In the genomic region with DNA sequence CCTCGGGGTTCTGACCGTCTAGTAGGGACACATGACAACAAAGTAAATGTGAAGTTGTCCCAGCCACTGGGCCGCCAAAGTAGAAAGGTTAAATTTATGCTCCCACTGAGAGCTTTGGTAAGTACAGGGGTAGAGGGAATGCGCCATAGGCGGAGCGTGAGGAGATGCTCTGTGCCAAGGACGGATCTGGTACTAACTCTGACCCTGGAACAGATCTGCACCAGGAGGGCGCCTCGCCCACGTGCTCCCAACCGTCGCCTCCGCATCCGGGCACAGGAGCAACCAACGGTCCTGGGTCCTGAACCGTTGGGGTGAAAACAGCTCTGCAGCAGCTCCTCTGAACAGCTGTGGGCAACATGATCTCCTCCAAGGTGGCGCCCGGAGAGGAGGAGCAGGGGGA, we compare ENCODE assay signal across 15 mouse cellular contexts. TPM values are rescaled to one million over a fixed set of nuclear protein-coding genes. Genes with fewer than 3 reads are reported as not detected.
DNase-seq lines count a peak whose midpoint lies in the region; ATAC-seq and TF ChIP-seq lines count a peak whose summit lies in the region.
"Had no signal": no experiment of that assay in that cellular context is flagged by ENCODE, and none has a peak within 500 bp of the region (broad histone marks: within the 10 kb centered on the region; RNA-seq: fewer than 3 reads in every experiment).

A gene (plus strand): TSS at position 301 of the 400 bp plus-strand sequence.

- no peak for TF ChIP-seq CTCF in testis, adult 2 months (IDR thresholded peaks at IDR 0.05; ENCODE audit: control insufficient read depth, insufficient read depth, insufficient replicate concordance, low read depth, low read length)

- peak; percentile 90 for TF ChIP-seq POLR2A in testis, adult 2 months (IDR thresholded peaks at IDR 0.05; ENCODE audit: control insufficient read depth, low read depth, low read length)

- DNase-seq in forebrain, embryonic 10.5 days (ENCODE audit: extremely low spot score, low spot score), result no peak
- DNase-seq in forebrain, embryonic 14.5 days (ENCODE audit: low spot score), result no peak
- DNase-seq in intestine, embryonic 14.5 days (ENCODE audit: low spot score), result no peak
- DNase-seq in testis, postnatal 10 days (ENCODE audit: low spot score), result no peak
- no peak for DNase-seq in layer of hippocampus, postnatal 10 days (ENCODE audit: low spot score in 2 of 2)
- DNase-seq: cerebellum, adult 8-10 months; kidney, adult 8-10 months had no signal

- 74% methylated on average over 18 of the region's 18 CpGs for WGBS in forebrain, embryonic 10.5 days
- 76% methylated on average over 18 of the region's 18 CpGs for WGBS in forebrain, embryonic 14.5 days
- 70% methylated on average over 18 of the region's 18 CpGs for WGBS in intestine, embryonic 14.5 days
- 66% methylated on average over 18 of the region's 18 CpGs for WGBS in intestine, embryonic 16.5 days

- peaks cover 14% of the 10 kb centered on the region for H3K9me3 ChIP-seq in forebrain, embryonic 10.5 days
- no peaks in the 10 kb centered on the region for H3K9me3 ChIP-seq in forebrain, embryonic 14.5 days (replicated peaks; ENCODE audit: control insufficient read depth, low read length)
- 0 out of 2 replicates have a peak, but pooled peaks cover 3% of the 10 kb centered on the region for H3K9me3 ChIP-seq in intestine, embryonic 14.5 days (ENCODE audit: control insufficient read depth, low read length)
- H3K9me3 ChIP-seq in intestine, embryonic 16.5 days (ENCODE audit: control insufficient read depth, low read length), result peaks cover 7% of the 10 kb centered on the region
- H3K9me3 ChIP-seq: liver, embryonic 15.5 days had no signal

- no peak within 1 kb of the TSS for H3K4me2 ChIP-seq in forebrain, embryonic 14.5 days (ENCODE audit: low read length)
- peak within 1 kb of the TSS; percentile 6; the same call in 1 of the 2 replicates for H3K4me2 ChIP-seq in intestine, embryonic 14.5 days (ENCODE audit: low read length)
- no peak within 1 kb of the TSS for H3K4me2 ChIP-seq in intestine, embryonic 16.5 days (ENCODE audit: low read depth, low read length)
- H3K4me2 ChIP-seq: liver, embryonic 15.5 days had no signal

- H3K36me3 ChIP-seq in forebrain, embryonic 10.5 days (replicated peaks), result no peaks in the 10 kb centered on the region
- no peaks in the 10 kb centered on the region for H3K36me3 ChIP-seq in forebrain, embryonic 14.5 days (ENCODE audit: control insufficient read depth, insufficient read depth, low read length)
- no peaks in the 10 kb centered on the region for H3K36me3 ChIP-seq in intestine, embryonic 14.5 days (ENCODE audit: control insufficient read depth, insufficient read depth, low read length)
- H3K36me3 ChIP-seq in intestine, embryonic 16.5 days (ENCODE audit: control insufficient read depth, insufficient read depth, low read length), result no peaks in the 10 kb centered on the region
- H3K36me3 ChIP-seq in testis, adult 2 months (ENCODE audit: control insufficient read depth, insufficient read depth, low read length), result peaks cover 6% of the 10 kb centered on the region
- H3K36me3 ChIP-seq: liver, embryonic 15.5 days had no signal

- H3K9ac ChIP-seq in forebrain, embryonic 14.5 days (ENCODE audit: low read length), result no peak within 1 kb of the TSS
- H3K9ac ChIP-seq in intestine, embryonic 14.5 days (ENCODE audit: low read length), result no peak within 1 kb of the TSS
- H3K9ac ChIP-seq in intestine, embryonic 16.5 days (ENCODE audit: low read depth, low read length), result no peak within 1 kb of the TSS
- H3K9ac ChIP-seq: liver, embryonic 15.5 days had no signal

- no peaks in the 10 kb centered on the region for H3K4me1 ChIP-seq in forebrain, embryonic 10.5 days
- no peaks in the 10 kb centered on the region for H3K4me1 ChIP-seq in forebrain, embryonic 14.5 days (ENCODE audit: control insufficient read depth, insufficient read depth, low read length)
- H3K4me1 ChIP-seq in intestine, embryonic 14.5 days (replicated peaks; ENCODE audit: control insufficient read depth, insufficient read depth, low read length), result no peaks in the 10 kb centered on the region
- no peaks in the 10 kb centered on the region for H3K4me1 ChIP-seq in intestine, embryonic 16.5 days (ENCODE audit: control insufficient read depth, insufficient read depth, low read length)
- H3K4me1 ChIP-seq in testis, adult 2 months (ENCODE audit: control insufficient read depth, insufficient read depth, low read length), result peaks cover 3% of the 10 kb centered on the region; the same call in 1 of the 2 replicates
- H3K4me1 ChIP-seq: liver, embryonic 15.5 days had no signal

- H3K4me3 ChIP-seq in forebrain, embryonic 10.5 days, result peak within 1 kb of the TSS; percentile 16
- no peak within 1 kb of the TSS for H3K4me3 ChIP-seq in forebrain, embryonic 14.5 days (ENCODE audit: low read depth, low read length)
- H3K4me3 ChIP-seq in intestine, embryonic 14.5 days (ENCODE audit: low read depth, low read length), result no peak within 1 kb of the TSS
- H3K4me3 ChIP-seq in intestine, embryonic 16.5 days (ENCODE audit: low read length), result no peak within 1 kb of the TSS
- peak within 1 kb of the TSS; percentile 88 for H3K4me3 ChIP-seq in testis, adult 2 months (ENCODE audit: control insufficient read depth, low read depth, low read length)
- H3K4me3 ChIP-seq: liver, embryonic 15.5 days; myocyte had no signal

- no peak for ATAC-seq in forebrain, embryonic 14.5 days
- no peak for ATAC-seq in intestine, embryonic 14.5 days (replicated peaks; ENCODE audit: low FRiP score, low TSS enrichment, low read depth)
- no peak for ATAC-seq in intestine, embryonic 16.5 days
- ATAC-seq in megakaryocyte-erythroid progenitor cell, adult 5-6 weeks (replicated peaks; ENCODE audit: low FRiP score, low TSS enrichment, poor library complexity, severe bottlenecking), result no peak

- peaks cover 19% of the 10 kb centered on the region for H3K27me3 ChIP-seq in forebrain, embryonic 10.5 days (ENCODE audit: poor library complexity, severe bottlenecking)
- no peaks in the 10 kb centered on the region for H3K27me3 ChIP-seq in forebrain, embryonic 14.5 days (replicated peaks; ENCODE audit: control insufficient read depth, insufficient read depth, low read length)
- no peaks in the 10 kb centered on the region for H3K27me3 ChIP-seq in intestine, embryonic 14.5 days (replicated peaks; ENCODE audit: control insufficient read depth, insufficient read depth, low read length)
- peaks cover 5% of the 10 kb centered on the region; the same call in 1 of the 2 replicates for H3K27me3 ChIP-seq in intestine, embryonic 16.5 days (replicated peaks; ENCODE audit: control insufficient read depth, insufficient read depth, low read length)
- H3K27me3 ChIP-seq in testis, adult 2 months (ENCODE audit: control insufficient read depth, insufficient read depth, low read length), result no peaks in the 10 kb centered on the region

- H3K27ac ChIP-seq in forebrain, embryonic 10.5 days, result no peak within 1 kb of the TSS
- H3K27ac ChIP-seq in forebrain, embryonic 14.5 days (ENCODE audit: low read depth, low read length), result no peak within 1 kb of the TSS
- no peak within 1 kb of the TSS for H3K27ac ChIP-seq in intestine, embryonic 14.5 days (ENCODE audit: low read depth)
- no peak within 1 kb of the TSS for H3K27ac ChIP-seq in intestine, embryonic 16.5 days (ENCODE audit: low read length)
- H3K27ac ChIP-seq in testis, adult 2 months (ENCODE audit: control insufficient read depth, insufficient read depth, low read depth, low read length), result peak within 1 kb of the TSS; percentile 97
- H3K27ac ChIP-seq: liver, embryonic 15.5 days had no signal

RNA-seq across cellular contexts. Expression of the gene that starts here (rescaled TPM):
- polyA plus RNA-seq in forebrain, embryonic 10.5 days (2016; fragmentation: Nextera tagmentation; extraction: Ambion mirVana), result not detected in 2 replicates
- polyA plus RNA-seq in forebrain, embryonic 14.5 days (2014; fragmentation: Nextera tagmentation; extraction: Ambion mirVana), result not detected in 2 replicates
- not detected in 2 replicates for polyA plus RNA-seq in intestine, embryonic 14.5 days (2014; fragmentation: Nextera tagmentation; extraction: Ambion mirVana)
- not detected in 2 replicates for polyA plus RNA-seq in intestine, embryonic 16.5 days (2015; fragmentation: Nextera tagmentation; extraction: Ambion mirVana)
- 77.0 and 110 TPM in 2 replicates for polyA plus RNA-seq in testis, adult 2 months (2012; rRNA removed)
- total RNA-seq in megakaryocyte-erythroid progenitor cell, adult 5-6 weeks (2014; fragmentation: Nextera tagmentation), result not detected in 2 replicates
- total RNA-seq in megakaryocyte-erythroid progenitor cell, adult 5-6 weeks (2017), result not detected in 2 replicates
- not detected for total RNA-seq in layer of hippocampus, postnatal 10 days (2021)
- total RNA-seq: megakaryocyte progenitor cell, adult 5-6 weeks; MEL had no signal
- polyA plus RNA-seq: gonadal fat pad, adult 2 months; liver, embryonic 15.5 days; myocyte had no signal

Comparison
In these comparisons a context has a peak if more than half of its experiments do, and no peak if none do; other contexts are left out.
1. RNA of the gene that starts here (polyA plus RNA-seq): 77.0 to 110 TPM in testis, adult 2 months; not detected in forebrain, embryonic 10.5 days, not detected in forebrain, embryonic 14.5 days, not detected in intestine, embryonic 14.5 days and not detected in intestine, embryonic 16.5 days; every median in the first group is over 10 times any median in the second.
2. H3K4me3 ChIP-seq: peak in forebrain, embryonic 10.5 days (single experiment) and testis, adult 2 months (single experiment); none in forebrain, embryonic 14.5 days (single experiment), intestine, embryonic 14.5 days (single experiment) and intestine, embryonic 16.5 days (single experiment).